Mouse (Mus musculus) small intestine, adult 2 months (tissue): ENCODE measurements around the gene Lrsam1.

Experiments
- CTCF ChIP-seq: fragments of 200-500 bp; IDR thresholded peaks from 2 replicates; pipeline ENCODE4 v1.5.1; 2012; ENCODE audit warnings: low read depth, mild to moderate bottlenecking, control low read depth, inconsistent platforms, low read length, moderate library complexity, mixed read lengths; ENCODE audit not compliant: insufficient replicate concordance, insufficient read length; ENCODE audit errors: extremely low read depth
- POLR2A ChIP-seq: fragments of 200-500 bp; IDR thresholded peaks from 2 replicates; pipeline ENCODE4 v1.6.1; 2012; ENCODE audit warnings: low read depth, mild to moderate bottlenecking, control low read depth, inconsistent platforms, low read length, moderate library complexity

- TF ChIP-seq CTCF (no peak), POLR2A (no peak)
Measured at GRCm38 (mm10) chr2:32966184-32966688, 4.8 kb upstream of the Lrsam1 start.
